Mouse (Mus musculus) erythroblast, embryonic 14.5 days (primary cell): Measurements from ENCODE around the gene Slc7a15.

ENCODE experiments used
- GATA1 ChIP-seq: IDR thresholded peaks from 2 replicates; pipeline ENCODE4 v1.6.1; 2012; ENCODE audit warnings: low read length, inconsistent platforms, mixed read lengths
- TAL1 ChIP-seq: IDR thresholded peaks from 3 replicates; pipeline ENCODE4 v1.6.1; 2012; ENCODE audit warnings: low read length, inconsistent platforms, mixed read lengths

DNA sequence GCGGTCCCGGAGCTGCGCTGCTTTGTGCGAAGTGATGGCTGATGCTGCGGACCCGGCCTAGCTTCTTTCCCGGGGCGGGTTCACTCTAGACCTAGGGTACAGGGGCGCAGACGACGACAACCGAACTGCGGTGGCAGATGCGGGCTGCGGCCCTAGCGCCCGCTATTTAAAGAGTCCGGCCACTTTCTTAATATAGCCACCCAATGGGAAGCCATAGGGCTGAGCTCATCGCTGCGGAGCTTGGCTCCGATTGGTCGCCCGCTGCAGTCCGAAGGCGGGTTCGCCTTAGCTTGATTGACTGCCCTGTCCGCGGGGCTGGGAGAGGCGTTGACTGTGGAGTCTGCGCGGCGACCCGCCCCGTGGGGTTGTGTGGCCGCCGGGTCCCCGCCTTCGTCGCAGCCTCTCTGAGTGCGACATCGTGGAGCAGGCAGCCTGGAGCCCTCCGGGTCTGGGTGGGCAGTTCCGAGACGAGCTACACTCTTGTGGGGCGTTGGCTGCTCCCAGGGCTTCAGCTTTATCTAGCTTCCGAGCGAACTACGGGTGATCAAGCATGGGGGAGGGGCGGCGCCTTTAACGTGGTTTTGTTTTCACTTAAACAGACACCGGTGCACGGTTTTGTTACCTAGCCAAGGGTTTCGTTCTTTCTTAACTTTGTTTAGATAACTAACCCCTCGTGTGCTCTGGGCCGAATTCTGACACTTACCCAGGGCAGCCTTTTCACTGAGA is 98.8 kb downstream of the Slc7a15 start, which contains the start of gene Rhob:
- TF ChIP-seq GATA1: no peak
- no peak for TF ChIP-seq TAL1
